Mouse (Mus musculus) urinary bladder, adult 2 months (tissue): Measurements from ENCODE around the gene Tinagl1. TPM values are rescaled to one million over a fixed set of nuclear protein-coding genes. Genes with fewer than 3 reads are reported as not detected.

Experiments used
- DNase-seq: peaks from one replicate; pipeline ENCODE4 v3.0.0; 2022; ENCODE audit warnings: low spot score
- polyA plus RNA-seq: library from polyadenylated mRNA; depleted of rRNA; stranded (reverse); fragments of >200 nt; gene quantifications from 2 replicates; pipeline ENCODE4 v1.2.3, GENCODE M21; 2012; rRNA removed

The Tinagl1 gene
- polyA plus RNA-seq, result 514 and 535 TPM in 2 replicates

DNA sequence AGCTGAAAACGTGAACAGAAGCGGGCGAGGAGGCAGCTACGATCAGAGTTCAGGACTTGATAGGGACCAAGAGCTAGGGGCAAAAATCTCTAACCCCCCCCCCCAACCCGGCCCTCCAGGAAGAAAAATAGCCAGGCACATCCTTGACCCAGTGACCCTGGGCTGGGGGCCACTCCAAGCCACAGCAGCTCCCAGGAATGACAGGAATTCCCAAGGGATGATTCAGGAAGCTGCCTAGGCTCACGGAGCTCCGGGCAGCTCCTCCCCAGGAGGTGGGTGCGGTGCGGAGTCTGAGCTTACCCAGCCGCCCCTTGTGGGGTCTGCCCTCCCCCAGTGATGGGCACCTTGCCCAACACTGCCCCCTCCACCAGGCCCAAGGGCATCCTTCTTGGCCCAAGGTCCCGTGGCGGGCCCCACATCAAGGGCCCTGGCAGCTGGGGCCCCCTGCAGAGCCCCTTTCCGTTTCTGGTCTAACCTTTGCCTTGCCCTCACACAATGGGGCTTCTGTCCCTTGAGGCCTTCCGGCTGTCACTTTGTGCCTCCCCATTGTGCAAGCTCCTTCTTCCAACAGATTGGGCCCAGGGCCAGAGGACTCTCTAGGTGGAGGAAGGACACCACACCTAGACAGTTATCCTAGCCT is at the start of gene Tinagl1:
Tinagl1 (minus strand) TSS at position 51 of the 640 bp plus-strand sequence.
- DNase-seq, result no peak

DNA sequence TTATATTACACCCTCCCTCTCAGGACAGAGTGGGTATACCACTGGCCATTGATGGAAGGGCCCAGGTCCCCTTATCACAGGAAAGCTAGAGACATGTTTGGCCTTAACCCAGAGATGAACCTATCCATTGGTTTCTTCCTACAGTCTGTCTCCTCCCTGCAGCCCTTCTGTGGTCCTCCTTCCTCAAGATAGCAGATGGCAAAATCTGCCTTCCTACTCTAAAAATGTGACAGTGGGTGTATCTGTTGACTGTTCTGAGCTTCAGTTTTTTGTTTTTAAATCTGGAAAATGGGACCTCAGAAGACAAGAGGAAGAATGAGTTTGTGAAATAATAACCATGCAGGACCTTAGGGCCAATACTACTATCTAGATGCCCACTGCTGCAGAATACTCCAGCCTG is 49.1 kb upstream of the Tinagl1 start:
- DNase-seq, result no peak

DNA sequence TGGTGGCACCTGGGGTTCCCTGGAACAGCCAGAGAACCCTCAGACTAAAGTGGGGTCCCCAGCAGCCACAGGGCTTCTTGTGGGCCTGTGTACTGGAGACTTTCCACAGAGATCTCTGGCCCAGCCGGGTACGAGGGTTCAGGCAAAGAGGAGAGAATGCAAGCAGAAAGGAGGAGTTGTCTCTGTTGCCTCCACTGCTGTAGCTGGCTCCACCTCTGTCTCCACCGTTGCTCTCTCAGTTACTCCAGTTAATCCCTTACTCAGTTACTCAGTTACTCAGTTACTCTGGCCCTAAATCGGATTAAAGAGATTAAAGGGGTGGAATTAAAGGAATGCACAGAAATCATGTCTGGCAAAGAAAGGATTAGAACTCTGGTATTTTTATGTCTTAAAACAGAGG is 47.3 kb upstream of the Tinagl1 start, which contains the start of gene Gm853:
Gm853 (minus strand) TSS at position 223 of the 400 bp plus-strand sequence.
- DNase-seq, result no peak

DNA sequence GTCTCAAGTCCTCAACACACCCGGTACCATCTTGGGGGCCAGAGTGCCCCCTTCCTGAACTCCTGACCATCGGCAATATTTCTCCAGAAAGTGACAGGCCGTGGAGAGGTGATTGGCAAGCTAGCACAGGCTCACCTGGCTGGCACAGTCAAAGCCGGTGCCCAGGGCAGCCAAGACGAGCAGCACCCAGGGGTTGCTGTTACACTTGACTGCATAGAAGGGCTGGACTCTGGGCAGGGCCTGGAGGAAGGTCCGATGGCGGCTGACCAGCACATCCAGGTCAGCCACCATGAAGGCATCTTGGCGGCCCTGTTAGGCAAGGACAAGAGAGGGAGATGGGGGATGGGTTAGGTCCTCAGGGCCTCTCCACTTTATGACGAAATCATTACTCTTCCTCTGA is 45.3 kb upstream of the Tinagl1 start:
- no peak for DNase-seq

DNA sequence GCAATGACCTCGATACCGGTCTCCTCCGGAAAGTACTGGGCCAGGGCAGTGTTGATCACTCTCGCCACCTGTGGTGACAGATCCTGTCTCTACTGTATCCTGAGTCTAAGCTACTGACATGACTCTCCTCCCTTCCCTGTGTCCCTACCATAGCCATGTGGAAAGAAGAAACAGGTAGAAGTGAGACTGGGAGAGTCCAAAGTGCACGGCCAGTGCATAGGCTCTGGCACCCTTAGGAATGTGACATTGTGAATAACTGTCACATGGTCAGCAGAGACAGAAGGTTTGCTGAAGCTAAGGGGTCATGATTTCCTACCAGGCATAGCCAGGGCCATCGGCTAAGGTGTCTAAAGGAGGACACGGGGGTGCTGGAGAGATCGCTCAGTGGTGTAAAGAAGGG is 40.5 kb upstream of the Tinagl1 start:
- DNase-seq, result no peak

DNA sequence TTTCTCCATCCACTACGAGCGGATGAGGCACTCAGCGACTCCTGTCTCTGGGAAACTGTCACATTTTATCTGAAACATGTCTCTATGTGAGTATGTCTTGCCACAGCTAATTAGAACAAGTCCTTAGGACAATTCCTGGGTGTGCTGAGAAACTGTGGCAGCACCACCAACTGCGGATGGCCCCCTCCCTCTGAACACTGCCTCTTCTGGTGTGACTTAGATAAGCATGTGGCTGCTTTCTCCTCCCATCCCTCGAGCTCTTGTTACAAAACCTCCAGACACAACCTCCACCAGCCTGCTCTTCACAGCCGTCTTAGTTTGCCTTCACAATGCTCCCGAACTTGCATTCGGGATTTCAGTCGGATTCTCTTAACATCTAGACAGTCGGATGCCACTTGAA is 38.9 kb upstream of the Tinagl1 start:
- no peak for DNase-seq

DNA sequence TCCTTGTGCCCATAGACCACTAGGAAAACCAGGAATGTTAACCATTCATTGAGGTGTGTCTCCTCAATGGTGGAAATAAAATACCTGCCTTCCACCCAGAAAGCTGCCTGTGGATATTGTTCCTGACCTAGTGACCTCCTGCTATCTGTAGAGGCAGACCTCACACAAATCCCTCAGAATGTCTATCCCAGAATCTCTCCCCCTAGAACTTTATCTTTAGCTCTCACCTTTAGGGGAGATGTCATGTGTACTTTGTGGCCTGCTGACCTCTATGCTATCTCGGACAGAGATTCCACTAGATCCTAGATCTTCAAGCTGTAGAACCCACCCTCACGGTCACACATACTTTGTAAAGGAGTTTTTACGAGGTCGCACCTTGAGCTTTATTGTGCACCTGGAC is 38.3 kb upstream of the Tinagl1 start:
- DNase-seq, result no peak

DNA sequence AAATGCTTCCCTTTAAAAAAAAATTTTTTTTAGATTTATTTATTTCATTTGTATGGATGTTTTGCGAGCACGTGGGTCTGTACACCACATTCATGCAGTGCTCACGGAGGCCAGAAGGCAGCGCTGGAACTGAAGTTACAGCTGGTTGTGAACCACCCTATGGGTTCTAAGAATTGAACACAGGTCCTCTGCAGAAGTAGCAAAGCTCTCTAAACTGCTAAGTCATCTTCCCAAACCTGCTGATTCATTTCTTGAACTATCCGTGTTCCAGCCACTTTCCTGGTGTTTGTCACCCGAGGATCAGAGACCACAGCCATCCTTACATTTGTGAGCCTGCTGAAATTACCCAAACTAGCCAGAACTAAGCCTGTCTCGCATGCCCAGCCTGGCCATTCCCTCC is 37.5 kb upstream of the Tinagl1 start:
- no peak for DNase-seq

DNA sequence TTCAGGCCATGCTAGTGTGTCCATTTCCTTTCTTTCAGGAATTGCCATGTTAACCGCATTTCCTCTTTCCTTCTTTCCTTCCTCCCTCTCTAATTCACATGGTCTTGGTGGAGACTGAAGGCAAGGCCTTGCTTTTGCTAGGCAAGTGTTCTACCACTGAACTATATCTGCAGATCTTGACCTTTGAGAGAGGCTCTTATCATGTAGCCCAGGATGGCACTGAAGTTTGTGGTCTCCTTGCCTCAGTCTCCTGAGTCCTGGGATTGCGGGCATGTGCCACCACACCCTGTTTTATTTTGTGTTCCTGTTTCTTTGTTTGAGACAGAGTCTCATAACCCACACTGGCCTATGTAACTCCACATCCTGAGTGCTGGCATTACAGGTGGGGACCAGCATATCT is 36.9 kb upstream of the Tinagl1 start:
- no peak for DNase-seq

DNA sequence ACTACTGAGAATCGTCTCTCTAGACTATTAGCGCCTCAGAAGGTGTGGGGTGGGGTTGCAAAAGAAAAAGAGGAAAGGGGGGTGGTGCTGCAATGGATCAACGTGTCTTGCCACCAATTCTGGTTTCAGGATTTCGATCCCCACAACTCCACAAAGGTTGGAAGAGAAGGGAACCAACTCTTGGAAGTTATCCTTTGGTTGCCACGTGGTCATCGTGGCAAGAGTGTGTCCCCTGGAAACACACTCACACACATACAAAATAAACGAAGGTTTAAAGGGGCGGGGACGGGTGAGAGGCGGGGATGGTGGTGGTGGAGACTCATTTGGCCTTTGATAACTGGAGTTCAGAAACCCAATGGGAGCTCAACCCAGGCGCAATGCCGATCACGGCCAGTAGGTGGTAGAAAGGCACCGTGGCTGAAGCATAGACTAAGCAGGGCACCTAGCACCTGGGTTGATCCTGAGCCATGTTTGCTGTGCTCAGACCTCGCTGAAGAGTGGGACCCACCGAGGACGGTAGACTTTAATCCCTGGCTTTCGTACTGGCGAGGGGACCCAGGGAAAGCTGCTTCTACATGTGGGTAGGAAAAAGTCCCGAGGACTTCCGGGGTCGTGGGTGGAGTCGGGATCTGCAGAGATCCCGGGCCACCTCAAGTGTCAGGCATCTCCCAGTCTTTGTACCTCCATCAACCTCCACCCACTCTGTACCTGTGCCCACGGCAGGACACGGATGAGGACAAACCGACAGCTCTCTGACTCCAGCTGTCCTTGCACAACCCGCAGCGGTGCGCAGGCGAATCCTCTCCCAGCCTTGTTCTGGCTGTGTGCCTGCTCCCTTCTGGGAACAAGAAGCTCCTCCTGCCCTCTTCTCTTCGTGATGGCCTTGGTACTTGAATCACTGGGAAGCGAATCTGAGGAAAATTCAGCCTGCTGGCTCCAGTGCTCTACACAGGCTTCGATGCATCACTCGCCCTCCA is 24.1 kb upstream of the Tinagl1 start:
- peak; percentile 82 for DNase-seq

DNA sequence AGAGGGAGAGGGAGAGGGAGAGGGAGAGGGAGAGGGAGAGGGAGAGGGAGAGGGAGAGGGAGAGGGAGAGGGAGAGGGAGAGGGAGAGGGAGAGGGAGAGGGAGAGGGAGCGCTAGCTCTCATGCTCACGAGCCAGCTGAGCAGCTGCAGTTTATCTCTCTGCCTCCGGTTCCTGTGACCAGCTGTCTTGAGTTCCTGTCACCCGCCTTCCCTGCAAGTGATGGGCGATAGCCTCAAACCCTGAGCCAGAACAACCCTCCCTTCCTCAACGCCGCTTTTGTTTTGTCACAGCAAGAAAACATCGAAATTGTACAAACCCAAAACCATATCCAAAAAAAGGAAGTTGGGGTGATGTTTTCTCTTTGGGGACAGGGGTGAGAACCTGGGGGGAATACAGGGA is 21.6 kb upstream of the Tinagl1 start:
- DNase-seq, result no peak

DNA sequence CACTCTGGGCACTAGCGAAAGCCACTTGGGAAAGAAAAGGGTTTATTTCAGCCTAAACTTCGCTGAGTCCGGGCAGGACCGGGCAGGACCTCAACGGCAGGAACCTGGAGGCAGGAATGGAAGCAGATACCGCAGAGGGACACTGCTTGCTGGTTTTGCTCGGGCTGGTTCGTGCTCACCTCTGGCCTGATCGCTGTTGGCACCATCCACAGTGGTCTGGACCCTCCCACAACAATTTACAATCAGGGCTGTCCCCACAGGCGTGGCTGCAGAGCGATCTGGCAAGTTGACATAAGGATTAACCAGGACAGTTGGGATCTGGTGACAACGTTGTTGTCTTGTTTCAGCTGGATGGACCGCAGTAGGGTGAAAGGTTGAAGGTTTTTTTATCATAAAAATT is 21.0 kb upstream of the Tinagl1 start:
- no peak for DNase-seq

DNA sequence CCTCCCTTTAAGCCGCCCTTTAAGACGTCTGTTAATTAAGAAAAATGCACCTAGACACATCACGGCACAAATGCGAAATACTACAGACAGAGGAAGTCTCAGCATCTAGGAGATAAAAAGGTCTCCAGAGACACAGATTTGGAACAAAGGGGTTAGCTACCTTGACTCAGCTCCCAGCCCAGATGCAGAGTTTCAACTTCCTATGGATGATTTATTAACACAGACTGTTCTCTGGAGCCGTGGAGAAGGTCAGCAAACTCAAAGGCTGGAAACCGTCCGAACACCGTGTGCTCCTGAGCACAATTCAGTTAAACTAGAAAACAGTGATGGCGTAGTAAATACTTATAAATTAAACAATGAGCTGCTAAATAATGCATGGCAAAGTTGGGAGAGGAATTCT is 17.3 kb upstream of the Tinagl1 start:
- no peak for DNase-seq

DNA sequence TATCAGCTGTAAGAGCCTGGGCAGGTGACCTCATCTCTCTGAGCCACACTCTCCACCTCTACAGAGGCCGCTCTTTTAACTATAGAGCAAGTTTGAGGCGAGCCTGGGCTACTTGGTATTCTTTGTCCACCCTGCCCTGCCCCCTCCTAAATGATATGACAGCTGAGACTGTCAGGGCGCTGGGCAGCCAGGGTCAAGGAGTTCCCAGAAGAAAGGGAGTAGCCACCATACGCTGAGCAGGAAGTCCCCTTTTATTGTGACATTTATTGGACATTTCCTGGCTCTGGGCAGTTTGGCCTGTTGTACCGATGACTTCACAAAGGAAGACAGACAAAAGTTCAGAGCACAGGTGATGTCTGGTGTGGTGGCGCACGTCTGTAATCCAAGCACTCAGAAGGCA is 14.7 kb upstream of the Tinagl1 start:
- DNase-seq, result no peak

DNA sequence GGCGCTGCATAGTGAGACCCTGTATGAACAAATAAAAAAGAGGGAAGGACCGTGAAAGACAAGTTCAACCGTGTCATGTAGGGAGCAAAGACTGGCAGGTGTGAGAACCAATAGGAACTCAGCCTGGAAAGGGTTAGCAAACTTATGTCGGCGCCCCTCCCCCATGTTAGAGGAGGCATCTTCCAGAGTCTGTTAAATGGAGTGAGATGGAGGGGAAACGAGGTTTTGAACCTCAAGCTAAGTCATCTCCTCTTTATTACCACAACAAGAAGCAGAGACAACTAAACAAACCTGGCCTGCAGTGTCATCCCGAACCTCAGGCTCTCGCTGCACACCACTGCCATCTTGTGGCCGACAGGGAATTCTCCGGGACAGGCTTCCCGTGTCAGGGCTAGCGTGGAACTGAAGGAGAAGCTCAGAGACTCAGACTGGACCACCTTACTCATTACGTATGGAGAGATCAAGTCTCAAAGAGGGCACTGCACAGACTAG is 13.9 kb upstream of the Tinagl1 start:
- no peak for DNase-seq

DNA sequence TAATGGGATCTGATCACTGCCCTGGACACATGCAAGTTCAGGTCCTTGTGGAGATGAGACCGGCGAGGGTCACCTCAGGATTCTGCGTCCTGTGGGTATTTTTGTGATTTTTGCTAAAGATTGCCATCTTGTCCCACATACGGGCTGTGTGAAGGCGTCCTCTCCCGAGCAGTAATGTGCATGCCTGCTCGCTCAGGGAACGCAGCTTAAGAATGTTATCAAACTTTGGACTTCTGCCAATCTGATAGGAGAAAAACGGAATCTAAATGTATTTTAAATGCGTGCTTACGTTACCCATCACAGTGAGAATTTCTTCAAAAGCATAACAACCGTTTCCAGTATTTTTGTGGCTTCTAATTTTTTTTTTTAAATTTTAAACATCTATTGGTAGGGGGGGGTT is 12.0 kb upstream of the Tinagl1 start:
- no peak for DNase-seq

DNA sequence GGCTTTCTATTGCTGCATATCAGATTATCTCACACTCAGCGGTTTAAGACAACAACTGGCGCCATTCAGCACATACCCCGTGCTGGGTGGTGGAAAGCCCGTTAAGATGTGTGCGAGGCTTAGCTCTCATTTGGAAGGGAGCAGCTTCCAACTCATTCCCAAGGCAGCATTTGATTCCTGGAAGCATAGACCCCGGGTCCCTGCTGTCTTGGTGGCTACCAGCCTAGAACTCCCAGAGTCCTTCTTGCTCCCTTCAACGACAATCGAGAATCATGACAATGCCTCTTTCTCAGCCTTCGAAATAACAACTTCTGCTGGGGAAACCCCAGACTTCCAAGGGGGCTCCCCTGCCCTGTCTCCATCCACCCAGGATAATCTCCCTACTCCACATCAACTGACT is 11.5 kb upstream of the Tinagl1 start:
- no peak for DNase-seq

DNA sequence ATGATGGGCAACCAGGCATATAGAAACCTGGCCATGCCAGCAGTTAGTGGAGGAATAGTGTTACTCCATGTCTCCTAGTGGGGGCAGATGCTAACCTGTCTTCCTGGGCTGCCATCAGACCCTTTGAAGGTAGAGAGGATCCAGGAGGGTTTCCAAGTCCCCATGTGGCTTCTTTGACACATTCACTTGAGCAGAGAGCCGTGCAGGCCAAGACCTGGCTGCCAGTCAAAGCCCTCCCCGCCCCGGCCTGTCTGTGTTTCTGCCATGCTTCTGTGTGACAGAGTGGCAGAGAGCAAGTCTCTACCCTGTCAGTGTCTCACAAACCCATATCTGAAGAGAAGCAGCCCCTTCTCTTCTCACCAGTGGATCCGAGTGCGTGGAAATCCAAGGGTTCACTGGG is 9.0 kb upstream of the Tinagl1 start:
- DNase-seq, result no peak

DNA sequence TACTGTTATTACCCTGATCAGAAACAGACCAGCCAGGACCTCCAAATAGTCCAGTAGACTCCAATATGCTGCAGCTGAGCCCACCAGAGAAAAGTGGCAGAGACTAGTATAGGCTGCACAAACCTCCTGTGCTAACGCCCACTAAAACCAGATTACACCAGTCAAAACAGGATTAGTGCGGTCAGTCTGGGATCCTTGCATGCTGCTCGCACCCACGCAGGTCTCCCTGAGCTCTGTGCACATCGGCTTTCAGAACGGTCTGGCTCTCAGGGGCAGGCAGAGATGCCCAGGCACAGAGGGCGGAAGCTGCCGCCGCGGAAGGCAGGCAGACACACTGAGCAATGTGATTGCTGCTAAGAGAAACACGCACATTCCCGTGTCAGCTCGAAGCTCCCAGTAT is 8.1 kb upstream of the Tinagl1 start:
- DNase-seq, result no peak

DNA sequence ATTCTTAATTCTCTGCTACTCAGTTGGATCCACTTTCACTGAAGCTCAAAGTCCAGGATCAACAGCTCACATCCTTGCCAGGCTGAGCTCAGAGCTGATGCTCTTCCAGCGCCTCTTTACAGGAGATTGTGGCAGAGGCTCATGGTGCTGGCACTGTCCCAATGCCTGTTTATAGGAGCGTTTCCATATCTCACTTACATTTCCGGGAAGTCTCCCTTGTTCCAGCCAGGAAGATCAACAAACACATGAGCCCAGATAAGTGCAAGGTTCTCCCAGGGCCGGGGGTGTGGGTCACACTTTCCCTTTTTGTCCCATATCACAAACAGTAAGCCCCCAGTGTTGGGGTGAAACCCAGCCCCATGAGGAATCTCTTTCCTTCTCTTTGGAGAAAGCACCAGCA is 7.0 kb upstream of the Tinagl1 start:
- no peak for DNase-seq

DNA sequence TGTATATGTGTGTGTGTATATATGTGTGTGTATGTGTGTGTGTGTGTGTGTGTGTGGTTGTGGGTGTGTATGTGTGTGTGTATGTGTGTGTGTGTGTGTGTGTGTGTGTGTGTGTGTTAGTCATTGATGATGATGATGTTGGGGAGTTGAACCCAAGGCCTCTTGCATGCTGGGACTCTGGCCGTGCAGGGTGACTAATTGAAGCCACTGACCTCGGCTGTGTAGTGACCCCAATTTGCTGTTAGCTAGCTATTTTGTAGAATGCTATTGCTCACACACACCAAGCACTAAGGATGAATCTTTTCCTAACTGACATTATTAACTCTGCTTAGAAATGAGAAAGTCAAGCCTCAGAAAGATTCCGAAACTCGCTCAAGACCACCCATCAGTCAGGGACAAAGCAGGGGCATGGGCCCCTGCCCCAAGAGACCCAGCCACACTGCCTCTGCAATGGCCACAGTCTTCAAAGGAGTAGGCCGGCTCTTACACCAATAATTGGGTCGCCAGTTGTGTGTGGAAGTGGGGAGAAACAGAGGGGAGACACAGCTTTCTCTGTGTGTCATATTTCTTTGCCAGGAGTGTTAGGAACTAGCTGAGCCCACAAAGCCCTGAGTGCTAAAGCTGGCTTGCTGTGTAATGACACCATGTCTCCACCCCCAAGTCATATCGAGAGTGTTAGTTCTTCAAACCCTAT is 6.1 kb upstream of the Tinagl1 start:
- DNase-seq, result no peak

DNA sequence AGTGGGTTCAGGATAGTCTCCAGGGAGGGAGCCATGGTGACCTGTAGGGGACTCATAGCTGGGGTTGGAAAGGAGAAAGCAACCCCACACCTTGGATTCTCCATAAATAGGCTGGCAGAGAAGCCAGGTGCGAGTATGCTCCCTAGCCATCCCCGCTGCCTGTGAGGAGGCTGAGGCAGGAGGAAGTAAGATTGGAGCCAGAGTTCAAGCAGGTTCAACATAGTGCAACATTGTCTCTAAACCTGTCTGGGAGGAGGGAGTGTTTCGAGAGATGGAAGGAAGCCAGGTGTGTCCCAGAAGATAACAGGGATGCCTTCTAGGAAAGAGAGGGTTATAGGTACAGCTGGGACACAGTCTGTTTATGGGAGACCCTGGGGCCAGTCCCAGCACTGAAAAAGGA is 5.0 kb upstream of the Tinagl1 start:
- DNase-seq, result no peak
